ENCODE assay signal across 1 mouse cellular context in the genomic region with DNA sequence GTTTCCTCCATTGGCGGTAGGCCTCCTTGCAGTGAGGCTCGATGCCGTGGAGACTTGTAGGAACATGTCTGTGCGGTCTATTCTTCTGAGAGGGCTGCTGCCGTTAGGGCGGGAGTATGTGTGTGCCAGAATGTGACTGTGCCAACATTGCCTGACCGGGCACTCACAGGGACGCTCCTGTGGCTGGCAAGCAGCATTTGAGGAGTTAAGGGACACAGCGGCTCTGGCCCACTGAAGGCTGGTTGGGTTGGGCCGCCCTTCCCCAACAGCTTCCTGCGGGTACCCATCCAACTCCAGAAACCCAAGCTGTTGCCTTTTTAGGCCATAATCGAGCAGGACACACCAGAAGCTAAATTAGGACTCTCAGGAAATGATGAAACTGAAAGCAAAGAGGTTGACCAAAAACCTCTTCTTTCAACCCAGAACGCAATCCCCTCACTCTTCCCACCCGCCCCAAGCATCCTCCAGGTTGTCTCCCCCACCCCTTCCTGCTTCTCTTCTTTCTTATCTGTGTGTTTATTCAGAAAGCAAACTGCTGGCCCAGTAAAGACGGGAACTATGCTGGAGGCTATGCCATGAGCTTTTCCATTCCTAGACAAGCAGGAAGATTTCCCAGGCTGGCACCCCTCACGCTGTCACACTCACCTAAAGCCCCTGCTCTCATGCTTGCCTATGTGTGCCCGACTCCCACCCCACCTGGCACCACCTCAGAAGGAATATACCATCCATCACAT.
TF ChIP-seq lines count a peak whose summit lies in the region.

No protein-coding gene starts in this region.

TF ChIP-seq in CH12.LX, 34 proteins besides CTCF, POLR2A, EP300 and RAD21 (continued from another document):
- TF ChIP-seq USF2 (conservative IDR thresholded peaks at IDR 0.05; ENCODE audit: low read depth, low read length) (no peak), USF1 (IDR thresholded peaks at IDR 0.05; ENCODE audit: low read depth, low read length) (no peak), NRF1 (IDR thresholded peaks at IDR 0.05; ENCODE audit: low read depth, low read length) (0 out of 2 replicates have a peak, but pooled peaks have one; percentile 32), IRF4 (IDR thresholded peaks at IDR 0.05; ENCODE audit: low read depth, low read length) (peak; percentile 61; the same call in 1 of the 2 replicates), BHLHE40 (IDR thresholded peaks at IDR 0.05; ENCODE audit: low read depth, low read length) (no peak), CHD1 (IDR thresholded peaks at IDR 0.05; ENCODE audit: low read depth, low read length) (peak; percentile 96; the same call in 1 of the 2 replicates), MAX (IDR thresholded peaks at IDR 0.05; ENCODE audit: low read length) (peak; percentile 70; the same call in 1 of the 2 replicates), ZC3H11A (IDR thresholded peaks at IDR 0.05; ENCODE audit: low read depth, low read length) (no peak), MAZ (IDR thresholded peaks at IDR 0.05; ENCODE audit: low read depth, low read length) (peak; percentile 60), MXI1 (IDR thresholded peaks at IDR 0.05; ENCODE audit: low read depth, low read length) (no peak; the same call in 1 of the 2 replicates), ZNF384 (IDR thresholded peaks at IDR 0.05; ENCODE audit: low read depth, low read length) (no peak), E2F4 (IDR thresholded peaks at IDR 0.05; ENCODE audit: insufficient replicate concordance, low read depth, low read length) (no peak), HCFC1 (IDR thresholded peaks at IDR 0.05; ENCODE audit: low read depth, low read length) (no peak), NELFE (IDR thresholded peaks at IDR 0.05; ENCODE audit: low read depth, low read length) (0 out of 2 replicates have a peak, but pooled peaks have one; percentile 56), KAT2A (IDR thresholded peaks at IDR 0.05; ENCODE audit: insufficient replicate concordance, low read length) (no peak), ZKSCAN1 (IDR thresholded peaks at IDR 0.05; ENCODE audit: borderline replicate concordance, low read depth, low read length) (no peak), ELF1 (IDR thresholded peaks at IDR 0.05; ENCODE audit: low read depth, low read length) (peak; percentile 30; the same call in 1 of the 2 replicates), MYC (IDR thresholded peaks at IDR 0.05; ENCODE audit: low read depth, low read length) (0 out of 2 replicates have a peak, but pooled peaks have one; percentile 46)
